Mouse (Mus musculus) spleen, adult 2 months (tissue): ENCODE results near the gene 2210016F16Rik. TPM values are rescaled to one million over a fixed set of nuclear protein-coding genes. Genes with fewer than 3 reads are reported as not detected.
"Not testable (repeated sequence)": the region's sequence is repeated elsewhere in the genome, so short reads cannot be mapped to it uniquely, and the experiment has no call there.

Experiments
- DNase-seq, 2 experiments: peaks; one replicate each; pipeline versions ENCODE4 v3.0.0 to v3.0.0-alpha.2; 2012 to 2021; ENCODE audit warnings: low spot score in 2 of 2, low read depth in 1 of 2
- H3K27ac ChIP-seq: fragments of 200-500 bp; 2 replicates; pipeline ENCODE4 v1.5.1; 2012; ENCODE audit warnings: low read length, inconsistent platforms; ENCODE audit not compliant: insufficient read depth
- H3K27me3 ChIP-seq: fragments of 200-500 bp; 2 replicates; pipeline ENCODE4 v1.6.1; 2012; ENCODE audit warnings: mild to moderate bottlenecking, moderate library complexity, low read length, inconsistent platforms; ENCODE audit not compliant: control insufficient read depth, insufficient read depth
- H3K36me3 ChIP-seq: fragments of 200-500 bp; 2 replicates; pipeline ENCODE4 v1.6.1; 2012; ENCODE audit warnings: mild to moderate bottlenecking, low read length, inconsistent platforms; ENCODE audit not compliant: control insufficient read depth, insufficient read depth
- H3K4me1 ChIP-seq: fragments of 200-500 bp; 2 replicates; pipeline ENCODE4 v1.6.1; 2011; ENCODE audit warnings: inconsistent platforms; ENCODE audit not compliant: control insufficient read depth, insufficient read depth, insufficient read length
- H3K4me3 ChIP-seq: fragments of 200-500 bp; 2 replicates; pipeline ENCODE4 v1.5.1; 2011; ENCODE audit warnings: mild to moderate bottlenecking, inconsistent platforms; ENCODE audit not compliant: insufficient read depth, insufficient read length; ENCODE audit errors: extremely low read depth
- CTCF ChIP-seq: fragments of 200-500 bp; IDR thresholded peaks from 2 replicates; pipeline ENCODE4 v1.5.1; 2011; ENCODE audit warnings: mild to moderate bottlenecking, inconsistent platforms; ENCODE audit not compliant: insufficient read depth, insufficient read length, insufficient replicate concordance; ENCODE audit errors: extremely low read depth
- POLR2A ChIP-seq: fragments of 200-500 bp; IDR thresholded peaks from 2 replicates; pipeline ENCODE4 v1.6.1; 2011; ENCODE audit warnings: low read depth, low read length, inconsistent platforms
- WGBS: fragments of 180-500 bp; shearing (Covaris S2); methylation state at CpG from one replicate; pipeline ENCODE4 v1.1.7; 2018; 5-methylcytosine and 5-hydroxymethylcytosine counted together
- polyA plus RNA-seq: library from polyadenylated mRNA; depleted of rRNA; stranded (reverse); fragments of >200 nt; gene quantifications from 2 replicates; pipeline ENCODE4 v1.2.3, GENCODE M21; 2012

The 2210016F16Rik gene
- polyA plus RNA-seq, 1 experiment, result 14.4 TPM

DNA sequence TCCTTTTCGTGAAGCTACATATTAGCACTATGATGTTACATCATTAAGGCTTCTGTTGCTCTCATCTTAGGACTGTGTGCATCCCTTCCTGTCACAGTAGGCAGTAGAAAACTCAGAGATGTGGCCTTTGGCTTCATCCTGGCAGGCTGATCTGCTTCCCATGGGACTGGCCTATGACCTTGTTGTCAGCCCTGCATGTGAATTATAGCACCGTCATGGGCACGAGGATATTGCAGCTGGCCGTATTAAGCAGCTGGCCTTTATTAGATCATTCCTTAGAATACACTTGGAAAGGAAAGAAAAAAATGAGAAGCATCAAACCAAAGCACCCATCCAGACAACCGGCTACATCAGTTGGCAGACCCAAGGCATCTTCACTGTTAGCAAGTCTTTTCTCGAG, 30.3 kb upstream of the 2210016F16Rik start:
- Histone ChIP-seq H3K27me3 (no peaks in the 10 kb centered on the region), H3K27ac (no peak overlapping the region), H3K36me3 (no peaks in the 10 kb centered on the region), H3K4me1 (peaks cover 3% of the 10 kb centered on the region), H3K4me3 (no peak overlapping the region)
- TF ChIP-seq POLR2A (no peak), CTCF (no peak)
- WGBS, result 83% methylated on average over 6 of the region's 6 CpGs
- no peak for DNase-seq

DNA sequence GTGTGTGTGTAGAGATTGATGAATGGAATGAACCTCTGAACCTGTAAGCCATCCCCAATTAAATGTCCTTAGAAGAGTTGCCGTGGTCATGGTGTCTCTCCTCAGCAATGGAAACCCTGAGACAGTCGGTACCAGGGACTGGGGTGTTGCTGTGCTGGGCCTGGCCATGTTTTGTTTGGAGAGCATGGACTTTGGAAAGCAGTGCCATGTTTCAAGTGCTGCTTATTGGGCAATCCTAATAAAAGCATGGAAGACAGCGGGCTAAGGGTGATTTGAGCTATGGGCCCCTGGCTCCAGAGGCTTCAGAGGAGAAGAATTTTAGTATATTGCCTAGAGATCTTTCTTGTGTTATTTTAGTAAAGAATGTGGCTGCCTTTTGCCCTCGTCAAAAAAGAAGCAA, 26.0 kb upstream of the 2210016F16Rik start:
- Histone ChIP-seq H3K36me3 (peaks cover 1% of the 10 kb centered on the region; the same call in 1 of the 2 replicates), H3K27me3 (no peaks in the 10 kb centered on the region), H3K27ac (no peak overlapping the region), H3K4me1 (no peaks in the 10 kb centered on the region), H3K4me3 (no peak overlapping the region)
- TF ChIP-seq POLR2A (no peak), CTCF (no peak)
- 97% methylated on average over 4 of the region's 4 CpGs for WGBS
- DNase-seq, result no peak

DNA sequence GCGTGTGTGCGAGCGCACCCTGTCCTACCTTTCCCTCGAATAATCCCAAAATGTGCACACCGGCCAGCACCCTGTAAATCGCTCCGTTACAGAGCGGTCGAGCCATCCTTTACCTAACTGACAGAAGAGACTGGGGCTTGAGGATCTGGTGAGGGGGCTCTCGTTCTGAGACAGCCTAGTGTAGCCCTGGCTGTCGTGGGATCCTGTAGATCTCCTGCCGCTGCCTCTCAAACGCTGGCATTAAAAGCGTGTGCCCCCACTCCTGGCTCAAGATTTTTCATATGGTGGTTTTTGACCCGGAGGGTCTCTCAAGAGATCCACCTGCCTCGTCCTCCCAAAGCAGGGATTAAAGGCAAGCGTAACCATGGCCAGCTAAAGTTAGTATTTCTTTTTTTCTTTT, 18.2 kb upstream of the 2210016F16Rik start, which contains the start of gene Hnrnpk:
Gene Hnrnpk (minus strand): TSS at position 101 of the 400 bp plus-strand sequence.
- Histone ChIP-seq H3K27ac (peak within 1 kb of the TSS; percentile 99), H3K4me3 (peak within 1 kb of the TSS; percentile 85)
- not testable (repeated sequence) for H3K36me3 ChIP-seq, DNase-seq, H3K27me3 ChIP-seq, H3K4me1 ChIP-seq
- WGBS, result 7% methylated on average over 17 of the region's 17 CpGs

DNA sequence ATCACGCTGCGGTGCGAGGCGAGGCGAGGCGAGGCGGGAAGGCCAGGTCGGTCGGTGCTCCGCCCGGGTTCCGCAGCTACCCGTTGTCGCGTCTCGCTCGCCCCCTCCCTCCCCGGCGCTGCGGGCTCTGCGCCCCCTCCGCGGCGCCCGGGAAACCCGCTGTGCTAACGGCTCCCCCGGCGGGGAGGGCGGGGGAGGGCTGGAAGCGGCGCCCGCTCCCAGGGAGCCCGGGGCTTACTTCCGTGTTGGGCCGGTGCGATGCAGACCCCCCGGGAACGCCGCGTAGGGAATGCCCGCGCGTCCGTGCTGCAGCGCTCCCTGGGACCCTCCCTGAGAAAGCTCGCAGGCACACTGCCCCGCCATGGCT, 17.7 kb upstream of the 2210016F16Rik start:
- WGBS, result 2% methylated on average over 44 of the region's 48 CpGs
- Histone ChIP-seq H3K4me1 (no peaks in the 10 kb centered on the region), H3K27ac (peak overlapping the region; percentile 99), H3K36me3 (peaks cover 9% of the 10 kb centered on the region), H3K27me3 (no peaks in the 10 kb centered on the region), H3K4me3 (peak overlapping the region; percentile 85)
- TF ChIP-seq POLR2A (no peak; the same call in 1 of the 2 replicates), CTCF (no peak)
- peak in 1 of 2 experiments; percentile 74 for DNase-seq

DNA sequence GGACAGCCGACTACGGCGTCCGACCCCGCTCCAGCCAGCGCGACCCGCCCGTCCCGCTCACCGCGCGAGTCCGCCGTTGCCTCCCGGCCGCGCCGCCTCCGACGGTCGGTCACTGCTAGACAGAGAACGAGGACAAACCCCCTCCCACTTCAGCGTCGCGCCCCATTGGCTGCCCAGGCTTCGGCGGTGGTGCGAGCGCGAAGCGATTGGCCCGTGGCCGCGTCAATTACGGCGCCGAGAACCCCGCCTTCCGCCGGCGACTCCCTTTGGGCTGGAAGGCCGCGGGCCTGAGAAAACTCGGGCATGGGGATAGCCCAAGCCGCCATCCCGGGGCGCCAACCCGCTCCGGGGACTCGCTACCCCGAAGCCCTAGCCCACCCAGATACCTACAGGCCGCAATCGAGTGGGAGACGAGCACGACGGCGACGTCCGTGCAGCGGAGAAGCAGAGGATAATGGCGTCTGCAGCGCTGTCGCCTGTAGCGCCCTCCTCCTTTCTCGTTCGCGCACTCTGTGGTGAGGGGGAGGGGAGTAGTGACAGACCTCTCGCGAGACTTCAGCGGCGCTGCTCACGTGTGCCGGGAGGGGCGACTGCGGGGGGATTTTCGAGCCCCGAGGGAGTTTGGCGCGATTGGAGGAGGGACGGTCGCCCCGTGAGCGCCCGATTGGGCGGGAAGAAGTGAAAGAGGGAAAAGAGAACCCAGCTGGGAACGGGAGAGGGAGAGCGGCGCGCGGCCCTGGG, 17.1 kb upstream of the 2210016F16Rik start, which contains the start of gene Rmi1:
Gene Rmi1 (plus strand): TSS at position 246 of the 741 bp plus-strand sequence.
- TF ChIP-seq CTCF (no peak), POLR2A (peak; percentile 98)
- WGBS, result under 1% methylated on average over 89 of the region's 91 CpGs
- peak; percentile 95 to 97 for DNase-seq

DNA sequence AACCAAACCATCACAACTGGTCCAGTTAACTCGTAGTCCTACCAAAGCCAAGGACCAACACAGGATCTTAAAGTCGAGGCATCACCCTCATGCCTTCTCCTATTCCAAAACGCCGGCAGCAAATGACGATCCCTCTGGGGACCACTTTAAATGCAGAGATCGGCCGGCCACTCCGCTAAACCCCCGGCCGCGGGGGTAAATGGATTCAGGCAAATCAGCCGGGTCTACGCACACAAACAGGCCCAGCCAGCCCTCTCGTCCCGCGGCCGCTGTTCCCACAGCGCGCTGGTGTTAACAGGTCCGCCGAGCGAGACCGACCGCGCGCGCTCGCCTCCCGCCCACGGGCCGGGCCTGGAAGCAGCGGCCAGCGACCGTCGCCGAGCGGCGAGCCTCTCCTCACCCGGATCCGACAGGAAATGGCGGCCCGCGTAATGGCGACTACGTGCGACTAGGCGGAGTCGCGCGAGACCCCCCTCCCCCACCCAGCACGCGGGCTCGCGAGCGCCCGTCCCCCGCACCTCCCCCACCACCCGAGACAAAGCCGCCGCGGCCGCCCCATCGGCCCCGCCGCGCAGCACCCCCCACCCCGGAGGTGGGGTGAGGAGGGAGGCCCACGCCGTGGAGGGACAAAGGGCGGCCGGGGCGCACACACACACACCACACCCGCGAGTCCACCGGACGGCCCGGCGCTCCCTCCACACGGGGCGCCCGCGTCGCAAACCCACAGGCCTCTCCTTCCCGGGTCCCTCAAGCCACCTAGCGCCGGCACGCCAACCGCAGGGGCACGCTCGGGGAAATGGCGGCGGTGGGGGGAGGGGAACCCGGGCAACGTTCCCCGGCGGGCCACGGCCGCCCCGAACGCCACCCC, 16.3 kb upstream of the 2210016F16Rik start:
- peak overlapping the region; percentile 85 for H3K4me3 ChIP-seq
- H3K36me3 ChIP-seq, result peaks cover 17% of the 10 kb centered on the region
- DNase-seq, result peak; percentile 59 to 73
- no peaks in the 10 kb centered on the region for H3K4me1 ChIP-seq
- no peaks in the 10 kb centered on the region for H3K27me3 ChIP-seq
- WGBS, result under 1% methylated on average over 97 of the region's 100 CpGs
- TF ChIP-seq POLR2A, result no peak; the same call in 1 of the 2 replicates
- H3K27ac ChIP-seq, result peak overlapping the region; percentile 99

More for the DNA sequence above, 17.1 kb upstream of the 2210016F16Rik start, which contains the start of gene Rmi1:
- Histone ChIP-seq H3K4me1 (no peaks in the 10 kb centered on the region), H3K36me3 (peaks cover 15% of the 10 kb centered on the region), H3K4me3 (peak within 1 kb of the TSS; percentile 85), H3K27ac (peak within 1 kb of the TSS; percentile 99), H3K27me3 (no peaks in the 10 kb centered on the region)
